Mouse (Mus musculus) cerebellum, adult 8-10 months (tissue): ENCODE results near the gene Sox11.

ENCODE experiments used
- DNase-seq: peaks from one replicate; pipeline ENCODE4 v3.0.0; 2022

Sox11 gene

GRCm38 (mm10) chr12:27335356-27336055 lies 6.9 kb downstream of the Sox11 start:
- DNase-seq = no peak

DNA sequence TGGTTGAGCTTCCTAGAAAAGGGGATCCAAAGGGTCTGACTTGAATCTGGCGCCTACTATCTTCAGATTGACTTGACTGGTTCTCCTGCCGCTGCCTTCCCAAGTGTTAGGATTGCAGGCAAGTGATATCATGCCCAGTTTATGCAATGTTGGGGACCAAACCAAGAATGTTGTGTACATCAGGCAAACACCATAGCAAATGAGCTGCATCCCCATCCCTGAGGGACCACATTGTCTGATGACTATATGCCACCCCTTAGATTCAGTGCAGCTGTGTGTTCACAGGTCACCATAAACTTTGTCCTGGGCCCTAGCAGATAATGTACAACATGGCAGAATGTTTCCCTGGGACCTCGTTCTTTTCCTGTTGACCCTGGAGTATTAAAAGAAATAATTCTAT lies 8.8 kb downstream of the Sox11 start:
- DNase-seq = no peak

DNA sequence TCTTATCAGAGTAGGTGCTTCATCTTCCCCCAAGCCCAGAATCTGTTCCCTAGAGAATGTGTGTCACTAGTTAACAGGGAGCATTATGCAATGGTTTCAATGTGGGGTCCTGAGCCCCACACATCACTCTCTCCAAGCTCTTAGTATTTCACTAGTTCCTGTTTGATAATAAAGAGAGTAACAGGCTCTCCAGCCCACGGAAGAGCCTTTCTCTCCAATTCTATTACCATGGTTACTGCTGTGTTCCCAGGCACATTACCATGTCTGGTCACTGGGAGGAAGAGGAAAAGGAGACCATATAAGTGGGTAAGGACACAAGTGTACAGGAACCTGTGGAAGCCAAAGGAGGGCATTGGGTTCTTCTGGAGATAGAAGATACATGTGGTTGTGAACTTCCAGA lies 19.0 kb downstream of the Sox11 start:
- DNase-seq = no peak

- DNase-seq = no peak
These were observed 21.7 kb downstream of the Sox11 start for GRCm38 (mm10) chr12:27320705-27321104.

DNA sequence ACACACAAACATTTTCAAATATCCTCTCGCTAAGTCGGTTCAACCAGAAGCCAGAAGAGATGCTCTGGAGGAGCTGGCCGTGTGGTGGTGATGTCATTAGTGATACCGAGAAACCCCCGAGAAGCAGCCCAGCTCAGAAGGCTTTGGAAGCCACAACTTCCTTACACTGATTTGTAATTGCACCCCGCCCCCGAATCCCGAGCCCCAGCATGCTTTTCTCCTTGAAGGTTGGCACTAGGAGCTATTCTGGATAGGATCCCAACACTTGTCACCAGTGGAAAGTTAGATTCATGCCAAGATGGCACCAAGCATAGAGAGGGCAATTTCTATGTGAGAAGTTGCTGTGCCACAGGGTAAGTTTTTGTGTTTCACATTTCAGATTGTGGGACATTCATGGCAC lies 29.4 kb downstream of the Sox11 start:
- DNase-seq = no peak

- DNase-seq = no peak
These were observed 30.4 kb downstream of the Sox11 start for GRCm38 (mm10) chr12:27311854-27312466.

- DNase-seq = no peak
These were observed 31.0 kb downstream of the Sox11 start for GRCm38 (mm10) chr12:27311316-27311832.

GRCm38 (mm10) chr12:27310703-27311102 lies 31.7 kb downstream of the Sox11 start:
- no peak for DNase-seq

GRCm38 (mm10) chr12:27309969-27310368 lies 32.4 kb downstream of the Sox11 start:
- DNase-seq = no peak

- no peak for DNase-seq
These were observed 37.5 kb downstream of the Sox11 start for GRCm38 (mm10) chr12:27304713-27305437.

- no peak for DNase-seq
These were observed 39.2 kb downstream of the Sox11 start for GRCm38 (mm10) chr12:27303190-27303589.

DNA sequence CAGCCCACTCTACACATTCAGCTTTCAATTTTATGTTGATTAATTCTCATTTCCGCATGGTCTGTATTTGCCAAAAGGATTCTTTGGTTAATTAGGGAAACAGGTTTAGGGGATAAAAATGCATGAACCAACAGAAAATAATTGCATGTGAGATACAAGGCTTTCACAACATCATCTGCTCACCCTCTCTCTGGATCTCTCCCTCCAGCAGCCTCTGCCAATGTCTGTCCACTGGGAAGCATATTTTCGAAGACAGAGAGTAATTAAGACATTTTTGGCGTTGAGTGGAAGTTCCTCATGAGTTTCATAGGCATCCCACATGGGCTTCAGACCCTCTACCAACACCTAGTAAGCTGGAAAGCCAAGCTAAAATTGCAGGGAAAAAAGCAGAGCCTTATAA lies 43.7 kb downstream of the Sox11 start:
- DNase-seq = no peak

- no peak for DNase-seq
These were observed 48.2 kb downstream of the Sox11 start for GRCm38 (mm10) chr12:27294191-27294590.

DNA sequence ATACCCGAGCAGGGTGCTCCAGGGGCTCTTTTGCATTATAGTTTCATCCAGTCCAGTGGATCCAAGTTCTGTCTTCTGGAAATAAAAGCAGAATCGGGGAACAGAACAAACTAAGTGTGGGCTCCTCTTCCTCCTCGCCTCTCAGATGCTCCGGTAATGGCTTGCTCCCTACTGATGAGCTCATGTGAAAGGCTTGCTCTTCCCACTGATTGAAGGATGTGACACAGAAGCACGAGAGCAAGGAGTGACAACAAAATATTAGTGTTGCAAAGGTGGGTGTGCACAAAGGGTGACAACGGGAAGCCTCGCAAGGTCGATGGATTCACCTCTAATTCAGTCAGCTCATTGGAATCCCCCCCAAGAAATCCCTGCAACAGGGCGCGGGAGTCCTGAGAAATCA lies 48.6 kb downstream of the Sox11 start:
- DNase-seq = no peak

DNA sequence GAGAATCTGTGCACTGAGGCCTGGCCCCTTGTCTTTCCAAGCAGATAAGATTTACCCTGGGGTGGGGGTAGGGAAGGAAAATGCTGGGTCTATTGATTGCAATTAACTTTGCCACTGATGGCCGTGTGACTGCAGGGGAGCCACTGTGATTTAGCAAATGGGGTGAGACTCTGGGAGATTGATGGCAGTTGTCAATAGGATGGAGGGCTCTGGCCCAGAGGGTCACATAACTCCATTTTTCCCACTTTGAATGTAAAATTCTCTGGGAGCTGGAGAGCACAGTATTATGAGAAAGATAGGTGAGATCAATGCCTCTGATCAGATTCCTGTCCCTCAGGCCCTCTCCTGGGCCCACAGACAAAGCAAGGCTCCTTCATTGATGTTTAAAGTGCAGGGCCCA lies 49.2 kb downstream of the Sox11 start:
- no peak for DNase-seq
